Mouse (Mus musculus): ENCODE data around the gene Ank3.

DNA sequence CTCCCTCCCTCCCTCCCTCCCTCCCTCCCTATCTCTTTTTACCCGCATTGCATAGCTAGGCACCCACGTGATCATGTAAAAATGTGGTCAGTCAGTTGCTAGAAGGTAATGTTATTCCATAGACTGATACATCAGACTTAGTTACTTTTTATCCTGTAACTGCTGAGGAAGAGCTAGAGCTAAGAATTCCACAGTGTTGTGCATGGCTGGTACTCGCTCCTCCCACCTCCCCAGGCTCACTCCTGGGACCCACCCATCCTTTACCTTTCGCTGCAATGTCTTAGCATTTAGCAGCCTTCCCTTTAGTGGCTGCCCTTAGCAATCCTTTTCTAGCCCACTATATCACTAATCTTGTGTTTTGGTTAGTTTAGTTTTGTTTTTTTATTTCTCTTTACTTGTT is 569.4 kb downstream of the Ank3 start:
- no peak for TF ChIP-seq CTCF (IDR thresholded peaks at IDR 0.05; ENCODE audit: low read depth)
- no peak for TF ChIP-seq EP300 (IDR thresholded peaks at IDR 0.05; ENCODE audit: low read depth)
